In genomic region chr17:86330076-86330955, GRCm38 (mm10) we compare ENCODE assay signal across 9 mouse cellular contexts.
DNase-seq lines count a peak whose midpoint lies in the region; ATAC-seq lines count a peak whose summit lies in the region.
"Had no signal": no experiment of that assay in that cellular context is flagged by ENCODE, and none has a peak within 500 bp of the region (broad histone marks: within the 10 kb centered on the region; RNA-seq: fewer than 3 reads in every experiment).

No protein-coding gene starts in this region.

- DNase-seq in kidney, adult 18-20 months: no peak
- DNase-seq in embryo, embryonic 11.5 days (ENCODE audit: low read depth, low spot score): peak; percentile 58
- DNase-seq in neural tube, embryonic 10.5 days (ENCODE audit: extremely low spot score, low spot score): peak; percentile 41
- no peak for DNase-seq in urinary bladder, postnatal 25 days (ENCODE audit: low spot score)
- DNase-seq in adrenal gland, adult 8-10 months: no peak

- H3K9me3 ChIP-seq in kidney, embryonic 14.5 days (ENCODE audit: control insufficient read depth, low read length): no peaks in the 10 kb centered on the region
- no peaks in the 10 kb centered on the region for H3K9me3 ChIP-seq in hindbrain, embryonic 15.5 days
- no peaks in the 10 kb centered on the region for H3K9me3 ChIP-seq in heart, embryonic 12.5 days (replicated peaks)
- H3K9me3 ChIP-seq: liver, embryonic 15.5 days had no signal

- H3K27ac ChIP-seq in kidney, embryonic 14.5 days (ENCODE audit: low read depth, low read length): peak overlapping the region; percentile 71; the same call in 1 of the 2 replicates
- peak overlapping the region; percentile 70 for H3K27ac ChIP-seq in hindbrain, embryonic 15.5 days (replicated peaks)
- no peak overlapping the region for H3K27ac ChIP-seq in heart, embryonic 12.5 days (ENCODE audit: poor library complexity, severe bottlenecking)
- H3K27ac ChIP-seq: liver, embryonic 15.5 days had no signal

- WGBS in kidney, embryonic 14.5 days: 29% methylated on average over 16 of the region's 16 CpGs
- WGBS in hindbrain, embryonic 15.5 days: 43% methylated on average over 16 of the region's 16 CpGs
- WGBS in heart, embryonic 12.5 days: 56% methylated on average over 16 of the region's 16 CpGs

- H3K4me1 ChIP-seq in kidney, embryonic 14.5 days (ENCODE audit: control insufficient read depth, insufficient read depth, low read length): peaks cover 39% of the 10 kb centered on the region
- H3K4me1 ChIP-seq in hindbrain, embryonic 15.5 days (replicated peaks): peaks cover 37% of the 10 kb centered on the region
- H3K4me1 ChIP-seq in heart, embryonic 12.5 days (replicated peaks): peaks cover 73% of the 10 kb centered on the region

- peak; percentile 75 for ATAC-seq in kidney, embryonic 14.5 days (ENCODE audit: low FRiP score, low TSS enrichment)
- peak; percentile 49 for ATAC-seq in hindbrain, embryonic 15.5 days (ENCODE audit: low FRiP score, low read depth)
- no peak for ATAC-seq in heart, embryonic 12.5 days (ENCODE audit: insufficient number of reproducible peaks, low FRiP score)

- H3K4me3 ChIP-seq in kidney, embryonic 14.5 days (ENCODE audit: low read length): no peak overlapping the region
- no peak overlapping the region for H3K4me3 ChIP-seq in hindbrain, embryonic 15.5 days
- no peak overlapping the region for H3K4me3 ChIP-seq in heart, embryonic 12.5 days
- H3K4me3 ChIP-seq: liver, embryonic 15.5 days had no signal

- H3K9ac ChIP-seq in kidney, embryonic 14.5 days (ENCODE audit: low read depth, low read length): no peak overlapping the region
- H3K9ac ChIP-seq in hindbrain, embryonic 15.5 days: no peak overlapping the region
- H3K9ac ChIP-seq in heart, embryonic 12.5 days: no peak overlapping the region
- H3K9ac ChIP-seq: liver, embryonic 15.5 days had no signal

- no peaks in the 10 kb centered on the region for H3K27me3 ChIP-seq in kidney, embryonic 14.5 days (ENCODE audit: control insufficient read depth, insufficient read depth, low read length)
- no peaks in the 10 kb centered on the region for H3K27me3 ChIP-seq in hindbrain, embryonic 15.5 days
- no peaks in the 10 kb centered on the region for H3K27me3 ChIP-seq in heart, embryonic 12.5 days (replicated peaks)
- H3K27me3 ChIP-seq: liver, embryonic 15.5 days had no signal

- H3K36me3 ChIP-seq in kidney, embryonic 14.5 days (ENCODE audit: control insufficient read depth, insufficient read depth, low read length): no peaks in the 10 kb centered on the region
- no peaks in the 10 kb centered on the region for H3K36me3 ChIP-seq in hindbrain, embryonic 15.5 days
- H3K36me3 ChIP-seq in heart, embryonic 12.5 days: no peaks in the 10 kb centered on the region
- H3K36me3 ChIP-seq: liver, embryonic 15.5 days had no signal

- H3K4me2 ChIP-seq in kidney, embryonic 14.5 days (replicated peaks; ENCODE audit: low read depth, low read length): peak overlapping the region; percentile 31; the same call in 1 of the 2 replicates
- no peak overlapping the region for H3K4me2 ChIP-seq in hindbrain, embryonic 15.5 days
- no peak overlapping the region for H3K4me2 ChIP-seq in heart, embryonic 12.5 days

Comparison
In these comparisons a context has a peak if more than half of its experiments do, and no peak if none do; other contexts are left out.
1. DNase-seq: peak in embryo, embryonic 11.5 days (single experiment) and neural tube, embryonic 10.5 days (single experiment); none in kidney, adult 18-20 months (single experiment), urinary bladder, postnatal 25 days (single experiment) and adrenal gland, adult 8-10 months (single experiment).